Mouse (Mus musculus) testis, adult 2 months (tissue): Measurements from ENCODE around the gene Mtfmt.

Experiments used
- CTCF ChIP-seq: fragments of 200-500 bp; IDR thresholded peaks from 2 replicates; pipeline ENCODE4 v1.5.1; 2012; ENCODE audit warnings: low read depth, mild to moderate bottlenecking, inconsistent platforms, low read length, moderate library complexity; ENCODE audit not compliant: control insufficient read depth, insufficient read depth, insufficient replicate concordance
- POLR2A ChIP-seq: fragments of 200-500 bp; IDR thresholded peaks from 2 replicates; pipeline ENCODE4 v1.6.1; 2012; ENCODE audit warnings: low read depth, mild to moderate bottlenecking, inconsistent platforms, low read length, moderate library complexity; ENCODE audit not compliant: control insufficient read depth

GRCm38 (mm10) chr9:65386373-65387140, 49.0 kb upstream of the Mtfmt start:
- TF ChIP-seq CTCF (no peak), POLR2A (no peak)
